In the genomic region with DNA sequence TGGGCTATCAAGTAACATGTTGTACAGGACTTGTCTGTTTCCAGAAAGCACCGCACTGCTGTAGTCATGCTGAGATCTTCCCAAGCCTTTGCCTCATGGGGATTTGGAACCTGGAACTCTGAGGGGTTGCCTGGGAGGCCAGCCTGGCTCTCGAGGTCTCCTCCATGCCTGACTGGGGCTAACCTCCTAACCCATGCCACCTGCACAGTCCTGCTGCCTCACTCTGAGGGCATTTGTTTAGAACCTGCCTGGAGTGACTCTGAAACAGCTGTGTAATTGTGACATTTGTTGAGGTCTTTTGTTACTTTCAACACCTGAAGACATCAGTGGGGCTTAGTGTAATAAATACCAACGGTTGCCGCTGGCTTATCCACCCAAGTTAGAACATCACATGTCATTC, we compare ENCODE assay signal across 32 mouse cellular contexts. TPM values are rescaled to one million over a fixed set of nuclear protein-coding genes. Genes with fewer than 3 reads are reported as not detected.
"Had no signal": no experiment of that assay in that cellular context is flagged by ENCODE, and none has a peak within 500 bp of the region (broad histone marks: within the 10 kb centered on the region; RNA-seq: fewer than 3 reads in every experiment).

No protein-coding gene starts in this region.

- H3K36me3 ChIP-seq: limb, embryonic 10.5 days; limb, embryonic 13.5 days; liver, embryonic 12.5 days; liver, embryonic 15.5 days; lung, embryonic 15.5 days; midbrain, embryonic 10.5 days; midbrain, embryonic 13.5 days; neural tube, embryonic 13.5 days had no signal

- DNase-seq: kidney, postnatal 10 days; kidney, postnatal 36 days; layer of hippocampus, postnatal 36 days; liver; lung, adult 18-20 months; lung, postnatal 10 days; lung, postnatal 36 days; retina, postnatal 1 day; right cerebral cortex, postnatal 25 days; thymus, adult 18-20 months; thymus, postnatal 36 days had no signal

- H3K27ac ChIP-seq: limb, embryonic 10.5 days; limb, embryonic 13.5 days; liver, embryonic 12.5 days; liver, embryonic 15.5 days; lung, embryonic 15.5 days; midbrain, embryonic 10.5 days; midbrain, embryonic 13.5 days; neural tube, embryonic 13.5 days had no signal

- H3K4me2 ChIP-seq: limb, embryonic 13.5 days; liver, embryonic 12.5 days; liver, embryonic 15.5 days; lung, embryonic 15.5 days; midbrain, embryonic 13.5 days; neural tube, embryonic 13.5 days had no signal

- H3K4me1 ChIP-seq: liver, embryonic 12.5 days; liver, embryonic 15.5 days; midbrain, embryonic 10.5 days; midbrain, embryonic 13.5 days had no signal

- ATAC-seq: liver, embryonic 12.5 days; midbrain, embryonic 13.5 days; midbrain, embryonic 16.5 days had no signal

- H3K9ac ChIP-seq: limb, embryonic 13.5 days; liver, embryonic 12.5 days; liver, embryonic 15.5 days; lung, embryonic 15.5 days; midbrain, embryonic 13.5 days; neural tube, embryonic 13.5 days had no signal

- H3K4me3 ChIP-seq: limb, embryonic 10.5 days; limb, embryonic 13.5 days; liver, embryonic 12.5 days; liver, embryonic 15.5 days; lung, embryonic 15.5 days; megakaryocyte, embryonic 14.5 days; midbrain, embryonic 10.5 days; midbrain, embryonic 13.5 days; myocyte; neural tube, embryonic 13.5 days had no signal

- H3K27me3 ChIP-seq: limb, embryonic 13.5 days; lung, embryonic 15.5 days; midbrain, embryonic 13.5 days; neural tube, embryonic 13.5 days had no signal

- H3K9me3 ChIP-seq: limb, embryonic 10.5 days; limb, embryonic 13.5 days; liver, embryonic 12.5 days; liver, embryonic 15.5 days; lung, embryonic 15.5 days; midbrain, embryonic 10.5 days; midbrain, embryonic 13.5 days; neural tube, embryonic 13.5 days had no signal

RNA-seq across cellular contexts. Expression of gene F3, which starts 11.1 kb away (rescaled TPM):
- total RNA-seq: monocyte, adult 5-6 weeks had no signal

RNA-seq across cellular contexts. Expression of gene 4930432M17Rik, which starts 41.7 kb away (rescaled TPM):
- total RNA-seq: layer of hippocampus, adult 8-10 months; layer of hippocampus, postnatal 10 days; layer of hippocampus, postnatal 36 days; left cerebral cortex, adult 8-10 months; left cerebral cortex, postnatal 25 days; monocyte, adult 5-6 weeks; neutrophil, adult 5-6 weeks had no signal
- polyA plus RNA-seq: limb, embryonic 10.5 days; limb, embryonic 13.5 days; liver, embryonic 12.5 days; liver, embryonic 15.5 days; lung, embryonic 15.5 days; midbrain, embryonic 10.5 days; midbrain, embryonic 13.5 days; midbrain, embryonic 16.5 days; myocyte; neural tube, embryonic 13.5 days; spleen, adult 2 months; stomach, embryonic 16.5 days; testis, adult 2 months; urinary bladder, adult 2 months had no signal
